Mouse (Mus musculus) embryonic fibroblast, embryonic 13.5 days (primary cell): ENCODE measurements around the gene Rabgap1l.

Source experiments
- CTCF ChIP-seq: IDR thresholded peaks from 2 replicates; pipeline ENCODE4 v1.5.1; 2011; ENCODE audit warnings: mild to moderate bottlenecking, control low read depth, low read length, moderate library complexity, borderline replicate concordance; ENCODE audit not compliant: insufficient read depth
- POLR2A ChIP-seq: IDR thresholded peaks from 2 replicates; pipeline ENCODE4 v1.6.1; 2011; ENCODE audit warnings: low read depth, mild to moderate bottlenecking, control low read depth, low read length, moderate library complexity

DNA sequence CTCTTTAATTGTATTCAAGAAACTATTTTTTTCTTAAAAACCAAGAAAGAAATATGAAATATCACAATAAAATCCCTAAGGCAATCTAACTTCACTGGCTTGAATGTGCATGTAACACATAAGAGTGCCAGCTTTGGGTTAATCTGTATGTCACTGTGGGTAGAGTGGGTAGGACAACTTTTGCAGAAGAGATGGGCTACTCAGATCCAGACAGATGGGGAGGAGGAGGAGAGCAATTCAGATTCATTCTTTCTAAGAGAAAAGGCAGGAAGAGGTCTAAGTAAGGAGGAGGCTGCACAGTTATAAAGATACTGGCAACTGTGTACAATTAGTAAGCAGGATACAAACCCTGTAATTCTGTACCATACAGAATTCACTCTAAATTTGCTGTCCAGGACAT, 327.8 kb downstream of the Rabgap1l start:
- TF ChIP-seq CTCF (no peak), POLR2A (no peak)
